Mouse (Mus musculus): Measurements from ENCODE around the gene Ece1. TPM values are rescaled to one million over a fixed set of nuclear protein-coding genes. Genes with fewer than 3 reads are reported as not detected.

Gene Ece1
- total and polyA plus RNA-seq, 2 experiments from 2014 or later, result 23.0 to 40.0 TPM

- Histone ChIP-seq H3K4me3 (ENCODE audit: low read length) (no peak overlapping the region), H3K27ac (no peak overlapping the region), H3K9ac (replicated peaks; ENCODE audit: low read length) (no peak overlapping the region), H3K4me1 (ENCODE audit: insufficient read depth, low read length) (peaks cover 37% of the 10 kb centered on the region), H3K36me3 (ENCODE audit: insufficient read depth, low read length) (no peaks in the 10 kb centered on the region), H3K4me2 (ENCODE audit: low read depth, low read length) (no peak overlapping the region), H3K9me3 (ENCODE audit: low read length) (no peaks in the 10 kb centered on the region), H3K27me3 (ENCODE audit: insufficient read depth, low read length) (no peaks in the 10 kb centered on the region)
- ATAC-seq, result no peak
- DNase-seq (ENCODE audit: low spot score), result no peak
- TF ChIP-seq CTCF (IDR thresholded peaks at IDR 0.05; ENCODE audit: low read depth), result peak; percentile 19; the same call in 1 of the 2 replicates
- 73% methylated on average over 13 of the region's 13 CpGs for WGBS
Measured at GRCm38 (mm10) chr4:137867675-137868257, 5.7 kb downstream of the Ece1 start.

GRCm38 (mm10) chr4:137869667-137870274, 7.7 kb downstream of the Ece1 start:
- peaks cover 31% of the 10 kb centered on the region for H3K4me1 ChIP-seq (ENCODE audit: insufficient read depth, low read length)
- DNase-seq (ENCODE audit: low spot score) (peak; percentile 50), ATAC-seq (peak; percentile 35; the same call in 1 of the 2 replicates)
- no peak overlapping the region for H3K9ac ChIP-seq (replicated peaks; ENCODE audit: low read length)
- H3K4me3 ChIP-seq (ENCODE audit: low read length), result no peak overlapping the region
- H3K36me3 ChIP-seq (ENCODE audit: insufficient read depth, low read length), result no peaks in the 10 kb centered on the region
- TF ChIP-seq CTCF (IDR thresholded peaks at IDR 0.05; ENCODE audit: low read depth), result no peak
- H3K27ac ChIP-seq, result no peak overlapping the region
- no peaks in the 10 kb centered on the region for H3K27me3 ChIP-seq (ENCODE audit: insufficient read depth, low read length)
- H3K4me2 ChIP-seq (ENCODE audit: low read depth, low read length), result no peak overlapping the region
- no peaks in the 10 kb centered on the region for H3K9me3 ChIP-seq (ENCODE audit: low read length)
- 29% methylated on average over 16 of the region's 16 CpGs for WGBS

- no peak for DNase-seq (ENCODE audit: low spot score)
- H3K27ac ChIP-seq, result no peak overlapping the region
- H3K4me3 ChIP-seq (ENCODE audit: low read length), result no peak overlapping the region
- H3K27me3 ChIP-seq (ENCODE audit: insufficient read depth, low read length), result no peaks in the 10 kb centered on the region
- H3K9ac ChIP-seq (replicated peaks; ENCODE audit: low read length), result no peak overlapping the region
- TF ChIP-seq CTCF (IDR thresholded peaks at IDR 0.05; ENCODE audit: low read depth), result peak; percentile 43
- no peak for ATAC-seq
- no peaks in the 10 kb centered on the region for H3K9me3 ChIP-seq (ENCODE audit: low read length)
- no peak overlapping the region for H3K4me2 ChIP-seq (ENCODE audit: low read depth, low read length)
- WGBS, result 82% methylated on average over 4 of the region's 4 CpGs
- no peaks in the 10 kb centered on the region for H3K36me3 ChIP-seq (ENCODE audit: insufficient read depth, low read length)
- peaks cover 22% of the 10 kb centered on the region for H3K4me1 ChIP-seq (ENCODE audit: insufficient read depth, low read length)
Measured at GRCm38 (mm10) chr4:137870979-137871378, 8.9 kb downstream of the Ece1 start.

- Histone ChIP-seq H3K4me3 (ENCODE audit: low read length) (no peak overlapping the region), H3K36me3 (ENCODE audit: insufficient read depth, low read length) (no peaks in the 10 kb centered on the region), H3K4me2 (ENCODE audit: low read depth, low read length) (no peak overlapping the region), H3K9me3 (ENCODE audit: low read length) (no peaks in the 10 kb centered on the region), H3K4me1 (ENCODE audit: insufficient read depth, low read length) (peaks cover 18% of the 10 kb centered on the region), H3K27ac (no peak overlapping the region), H3K27me3 (ENCODE audit: insufficient read depth, low read length) (no peaks in the 10 kb centered on the region), H3K9ac (replicated peaks; ENCODE audit: low read length) (no peak overlapping the region)
- no peak for ATAC-seq
- 93% methylated on average over 8 of the region's 8 CpGs for WGBS
- no peak for TF ChIP-seq CTCF (IDR thresholded peaks at IDR 0.05; ENCODE audit: low read depth)
- no peak for DNase-seq (ENCODE audit: low spot score)
Measured at GRCm38 (mm10) chr4:137871431-137871830, 9.4 kb downstream of the Ece1 start.

GRCm38 (mm10) chr4:137874337-137874736, 12.3 kb downstream of the Ece1 start:
- peaks cover 15% of the 10 kb centered on the region for H3K4me1 ChIP-seq (ENCODE audit: insufficient read depth, low read length)
- DNase-seq (ENCODE audit: low spot score), result no peak
- no peak overlapping the region for H3K4me3 ChIP-seq (ENCODE audit: low read length)
- H3K9ac ChIP-seq (replicated peaks; ENCODE audit: low read length), result no peak overlapping the region
- H3K27ac ChIP-seq, result no peak overlapping the region
- no peaks in the 10 kb centered on the region for H3K27me3 ChIP-seq (ENCODE audit: insufficient read depth, low read length)
- H3K36me3 ChIP-seq (ENCODE audit: insufficient read depth, low read length), result no peaks in the 10 kb centered on the region
- H3K9me3 ChIP-seq (ENCODE audit: low read length), result no peaks in the 10 kb centered on the region
- WGBS, result 25% methylated on average over 7 of the region's 7 CpGs
- no peak for TF ChIP-seq CTCF (IDR thresholded peaks at IDR 0.05; ENCODE audit: low read depth)
- no peak for ATAC-seq
- H3K4me2 ChIP-seq (ENCODE audit: low read depth, low read length), result no peak overlapping the region

GRCm38 (mm10) chr4:137874826-137875225, 12.8 kb downstream of the Ece1 start:
- no peak overlapping the region for H3K27ac ChIP-seq
- ATAC-seq (no peak), DNase-seq (ENCODE audit: low spot score) (no peak)
- H3K36me3 ChIP-seq (ENCODE audit: insufficient read depth, low read length), result no peaks in the 10 kb centered on the region
- no peak overlapping the region for H3K4me2 ChIP-seq (ENCODE audit: low read depth, low read length)
- H3K9ac ChIP-seq (replicated peaks; ENCODE audit: low read length), result no peak overlapping the region
- no peak for TF ChIP-seq CTCF (IDR thresholded peaks at IDR 0.05; ENCODE audit: low read depth)
- WGBS, result 52% methylated on average over 4 of the region's 4 CpGs
- H3K4me1 ChIP-seq (ENCODE audit: insufficient read depth, low read length), result peaks cover 15% of the 10 kb centered on the region
- H3K4me3 ChIP-seq (ENCODE audit: low read length), result no peak overlapping the region
- H3K9me3 ChIP-seq (ENCODE audit: low read length), result no peaks in the 10 kb centered on the region
- H3K27me3 ChIP-seq (ENCODE audit: insufficient read depth, low read length), result no peaks in the 10 kb centered on the region

GRCm38 (mm10) chr4:137875466-137876092, 13.5 kb downstream of the Ece1 start:
- Histone ChIP-seq H3K36me3 (ENCODE audit: insufficient read depth, low read length) (no peaks in the 10 kb centered on the region), H3K27ac (no peak overlapping the region), H3K4me3 (ENCODE audit: low read length) (no peak overlapping the region), H3K9ac (replicated peaks; ENCODE audit: low read length) (no peak overlapping the region), H3K9me3 (ENCODE audit: low read length) (no peaks in the 10 kb centered on the region), H3K4me2 (ENCODE audit: low read depth, low read length) (no peak overlapping the region), H3K27me3 (ENCODE audit: insufficient read depth, low read length) (no peaks in the 10 kb centered on the region), H3K4me1 (ENCODE audit: insufficient read depth, low read length) (peaks cover 10% of the 10 kb centered on the region)
- WGBS, result 63% methylated on average over 9 of the region's 9 CpGs
- no peak for DNase-seq (ENCODE audit: low spot score)
- TF ChIP-seq CTCF (IDR thresholded peaks at IDR 0.05; ENCODE audit: low read depth), result no peak
- ATAC-seq, result no peak
